Mouse (Mus musculus) forebrain, postnatal 0 days (tissue): ENCODE measurements at regions not wholly inside any gene's neighbourhood (a gene's known extent, or its start where the extent isn't known, plus 50 kb on each side); places are given as distances from the start of the nearest gene placed in this dataset.

Experiments used
- ATAC-seq: fragments of 200-750 bp; cut with Nextera tagmentation; 2 replicates; pipeline ENCODE4 v1.8.0; 2017; ENCODE audit warnings: mild to moderate bottlenecking, moderate library complexity
- DNase-seq: peaks from one replicate; pipeline ENCODE4 v3.0.0-alpha.2; 2015
- H3K27ac ChIP-seq: fragments of 300-500 bp; sonication (generic); 2 replicates; pipeline ENCODE4 v1.5.1; 2014; ENCODE audit warnings: low read depth, mild to moderate bottlenecking, antibody characterized with exemption, low read length, moderate library complexity, mixed read lengths
- H3K27me3 ChIP-seq: fragments of 300-500 bp; sonication (generic); 2 replicates; pipeline ENCODE4 v1.6.1; 2014; ENCODE audit warnings: mild to moderate bottlenecking, low read length, mixed read lengths; ENCODE audit not compliant: insufficient read depth
- H3K36me3 ChIP-seq: fragments of 300-500 bp; sonication (generic); 2 replicates; pipeline ENCODE4 v1.6.1; 2014; ENCODE audit warnings: mild to moderate bottlenecking, moderate library complexity; ENCODE audit not compliant: insufficient read depth
- H3K4me1 ChIP-seq: fragments of 300-500 bp; sonication (generic); 2 replicates; pipeline ENCODE4 v1.6.1; 2014; ENCODE audit warnings: antibody characterized with exemption; ENCODE audit not compliant: insufficient read depth
- H3K4me2 ChIP-seq: fragments of 300-500 bp; sonication (generic); 2 replicates; pipeline ENCODE4 v1.6.1; 2014; ENCODE audit warnings: low read depth, mild to moderate bottlenecking, moderate library complexity
- H3K4me3 ChIP-seq: fragments of 300-500 bp; sonication (generic); 2 replicates; pipeline ENCODE4 v1.5.1; 2014; ENCODE audit warnings: low read depth, low read length, mixed read lengths
- H3K9ac ChIP-seq: fragments of 300-500 bp; sonication (generic); 2 replicates; pipeline ENCODE4 v1.6.1; 2014; ENCODE audit warnings: mild to moderate bottlenecking
- H3K9me3 ChIP-seq: fragments of 300-500 bp; sonication (generic); 2 replicates; pipeline ENCODE4 v1.6.1; 2016; ENCODE audit warnings: low read length
- CTCF ChIP-seq: sonication (generic); IDR thresholded peaks from 2 replicates; pipeline ENCODE4 v1.5.1; 2016; ENCODE audit warnings: antibody characterized with exemption, control low read depth, low read depth
- WGBS: fragments of 180-500 bp; shearing (Covaris S2); extraction: QIAGEN DNeasy Blood & Tissue Kit; methylation state at CpG from one replicate; pipeline ENCODE4 v1.1.7; 2014; 5-methylcytosine and 5-hydroxymethylcytosine counted together

GRCm38 (mm10) chr2:75427936-75428458, 231.1 kb upstream of the Hnrnpa3 start:
- no peak for TF ChIP-seq CTCF
- Histone ChIP-seq H3K27ac (no peak overlapping the region), H3K4me1 (peaks cover 9% of the 10 kb centered on the region; the same call in 1 of the 2 replicates), H3K9ac (no peak overlapping the region), H3K27me3 (no peaks in the 10 kb centered on the region), H3K36me3 (no peaks in the 10 kb centered on the region), H3K9me3 (no peaks in the 10 kb centered on the region), H3K4me2 (no peak overlapping the region), H3K4me3 (no peak overlapping the region)
- ATAC-seq (no peak), DNase-seq (no peak)
- WGBS, result 99% methylated on average over 4 of the region's 4 CpGs

GRCm38 (mm10) chr2:75430161-75430940, 228.7 kb upstream of the Hnrnpa3 start:
- ATAC-seq, result no peak

GRCm38 (mm10) chr2:75431981-75432380, 227.1 kb upstream of the Hnrnpa3 start:
- H3K4me2 ChIP-seq, result no peak overlapping the region
- no peaks in the 10 kb centered on the region for H3K27me3 ChIP-seq
- TF ChIP-seq CTCF, result no peak
- H3K27ac ChIP-seq, result no peak overlapping the region
- no peaks in the 10 kb centered on the region for H3K9me3 ChIP-seq
- ATAC-seq (no peak), DNase-seq (no peak)
- no peak overlapping the region for H3K4me3 ChIP-seq
- H3K4me1 ChIP-seq, result no peaks in the 10 kb centered on the region
- no peaks in the 10 kb centered on the region for H3K36me3 ChIP-seq
- no peak overlapping the region for H3K9ac ChIP-seq
- 85% methylated on average over 6 of the region's 6 CpGs for WGBS

More at GRCm38 (mm10) chr2:75430161-75430940, 228.7 kb upstream of the Hnrnpa3 start:
- no peaks in the 10 kb centered on the region for H3K27me3 ChIP-seq
- H3K4me3 ChIP-seq, result no peak overlapping the region
- H3K9me3 ChIP-seq, result no peaks in the 10 kb centered on the region
- DNase-seq, result no peak
- H3K27ac ChIP-seq, result no peak overlapping the region
- no peaks in the 10 kb centered on the region for H3K36me3 ChIP-seq
- TF ChIP-seq CTCF, result no peak
- no peak overlapping the region for H3K9ac ChIP-seq
- no peak overlapping the region for H3K4me2 ChIP-seq
- no peaks in the 10 kb centered on the region; the same call in 1 of the 2 replicates for H3K4me1 ChIP-seq
- WGBS, result 92% methylated on average over 4 of the region's 4 CpGs

- TF ChIP-seq CTCF, result no peak
- H3K9me3 ChIP-seq, result no peaks in the 10 kb centered on the region
- no peak overlapping the region for H3K4me3 ChIP-seq
- no peaks in the 10 kb centered on the region for H3K4me1 ChIP-seq
- ATAC-seq (no peak), DNase-seq (no peak)
- H3K36me3 ChIP-seq, result no peaks in the 10 kb centered on the region
- H3K27me3 ChIP-seq, result no peaks in the 10 kb centered on the region
- no peak overlapping the region for H3K4me2 ChIP-seq
- WGBS, result 90% methylated on average over 17 of the region's 17 CpGs
- no peak overlapping the region for H3K9ac ChIP-seq
- no peak overlapping the region for H3K27ac ChIP-seq
Observed at GRCm38 (mm10) chr2:75434521-75434920, 224.5 kb upstream of the Hnrnpa3 start.

- H3K36me3 ChIP-seq, result no peaks in the 10 kb centered on the region
- H3K9me3 ChIP-seq, result no peaks in the 10 kb centered on the region
- no peak for TF ChIP-seq CTCF
- 76% methylated on average over 10 of the region's 10 CpGs for WGBS
- H3K27me3 ChIP-seq, result no peaks in the 10 kb centered on the region
- H3K4me3 ChIP-seq, result no peak overlapping the region
- no peak overlapping the region for H3K9ac ChIP-seq
- H3K27ac ChIP-seq, result no peak overlapping the region
- no peaks in the 10 kb centered on the region for H3K4me1 ChIP-seq
- no peak overlapping the region for H3K4me2 ChIP-seq
- no peak for ATAC-seq
- DNase-seq, result no peak
Observed at GRCm38 (mm10) chr2:75439522-75440230, 219.4 kb upstream of the Hnrnpa3 start.

GRCm38 (mm10) chr2:75442632-75443031, 216.4 kb upstream of the Hnrnpa3 start:
- ATAC-seq (no peak; the same call in 1 of the 2 replicates), DNase-seq (no peak)
- no peak overlapping the region for H3K4me2 ChIP-seq
- no peak for TF ChIP-seq CTCF
- no peak overlapping the region for H3K9ac ChIP-seq
- WGBS, result 9% methylated on average over 1 of the region's 1 CpGs
- H3K4me3 ChIP-seq, result no peak overlapping the region
- no peaks in the 10 kb centered on the region for H3K9me3 ChIP-seq
- no peaks in the 10 kb centered on the region for H3K4me1 ChIP-seq
- H3K27me3 ChIP-seq, result no peaks in the 10 kb centered on the region
- H3K27ac ChIP-seq, result no peak overlapping the region
- no peaks in the 10 kb centered on the region for H3K36me3 ChIP-seq

- Histone ChIP-seq H3K27ac (no peak overlapping the region), H3K9ac (no peak overlapping the region), H3K9me3 (no peaks in the 10 kb centered on the region), H3K4me3 (no peak overlapping the region), H3K4me1 (no peaks in the 10 kb centered on the region), H3K36me3 (no peaks in the 10 kb centered on the region), H3K4me2 (no peak overlapping the region), H3K27me3 (no peaks in the 10 kb centered on the region)
- DNase-seq (no peak), ATAC-seq (no peak)
- no peak for TF ChIP-seq CTCF
Observed at GRCm38 (mm10) chr2:75445189-75445588, 213.9 kb upstream of the Hnrnpa3 start.
